Mouse (Mus musculus): ENCODE measurements around the gene Mki67.
"Not testable (repeated sequence)": the region's sequence is repeated elsewhere in the genome, so short reads cannot be mapped to it uniquely, and the experiment has no call there.

Gene Mki67

GRCm38 (mm10) chr7:135716968-135717557 is 902 bp upstream of the Mki67 start:
- no peak for DNase-seq (ENCODE audit: low spot score in 2 of 2)

DNA sequence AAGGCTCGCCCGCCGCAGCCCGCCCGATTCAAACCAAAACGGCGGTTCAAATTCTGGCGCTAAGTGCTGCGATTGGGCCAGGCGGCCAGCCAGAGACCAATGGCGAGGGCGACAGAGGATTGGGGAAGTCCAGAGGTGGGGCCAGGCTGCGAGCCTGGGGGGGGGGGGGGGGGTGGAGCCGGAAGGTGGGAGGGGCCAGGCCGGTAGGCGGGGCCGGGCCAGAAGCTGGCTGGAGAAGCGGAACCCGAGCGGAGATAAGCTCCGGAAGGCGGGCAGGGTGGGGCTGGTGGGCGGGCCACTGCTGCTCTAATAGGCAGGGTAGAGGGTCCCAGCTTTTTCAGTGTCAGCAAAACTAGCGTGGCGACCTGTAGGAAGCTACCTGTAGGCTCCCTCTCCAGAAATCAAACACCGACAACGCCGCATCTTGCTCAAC is 300 bp upstream of the Mki67 start:
- peak; percentile 67 to 76 for DNase-seq (ENCODE audit: low spot score in 2 of 2)

DNA sequence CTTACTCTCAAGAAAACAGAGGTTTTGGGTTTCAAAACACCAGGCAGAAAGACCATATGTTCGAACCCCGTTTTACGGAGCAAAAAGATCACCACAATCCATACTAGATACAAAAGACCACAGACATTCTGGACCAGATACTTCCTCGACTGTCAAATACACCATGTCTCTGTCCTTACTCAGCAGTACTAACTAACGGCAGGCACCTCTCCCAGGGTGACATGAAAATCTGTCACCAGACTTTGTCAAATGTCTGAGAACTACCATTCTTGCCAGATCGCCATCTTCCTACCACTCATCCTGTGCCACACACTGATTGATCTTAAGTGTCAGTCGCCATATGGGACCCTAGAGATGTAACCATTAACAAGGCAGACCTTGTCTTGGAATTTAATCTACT is 995 bp downstream of the Mki67 start:
- DNase-seq (ENCODE audit: low spot score in 2 of 2), result no peak

GRCm38 (mm10) chr7:135713326-135713725 is 2.8 kb downstream of the Mki67 start:
- DNase-seq (ENCODE audit: low spot score in 2 of 2), result no peak

- DNase-seq (ENCODE audit: low spot score in 2 of 2), result no peak
These were observed 3.6 kb downstream of the Mki67 start for GRCm38 (mm10) chr7:135712534-135712933.

- no peak for DNase-seq (ENCODE audit: low spot score in 2 of 2)
These were observed 5.5 kb downstream of the Mki67 start for GRCm38 (mm10) chr7:135710702-135711101.

- no peak for DNase-seq (ENCODE audit: low spot score in 2 of 2)
These were observed 10.4 kb downstream of the Mki67 start for GRCm38 (mm10) chr7:135705753-135706152.

DNA sequence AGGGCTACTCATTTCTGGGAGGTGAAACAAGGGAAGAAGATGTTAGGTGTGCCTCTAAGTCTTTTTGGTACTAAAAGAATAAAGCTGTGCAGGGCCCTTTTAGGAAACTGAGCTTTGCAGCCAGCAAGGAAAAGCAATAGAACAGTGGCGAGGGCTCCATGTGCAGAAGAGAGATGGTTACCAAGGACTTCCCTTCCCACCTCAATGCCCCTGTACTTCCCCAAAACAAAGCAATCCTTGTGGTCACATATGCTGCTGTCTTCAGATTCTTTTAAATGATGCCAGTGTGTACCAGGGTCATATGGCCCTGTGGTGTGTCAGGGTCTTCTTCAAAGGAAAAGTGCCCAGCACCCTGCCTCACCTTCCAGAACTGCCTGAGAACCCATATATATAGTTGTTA is 11.1 kb downstream of the Mki67 start:
- no peak for DNase-seq (ENCODE audit: low spot score in 2 of 2)

DNA sequence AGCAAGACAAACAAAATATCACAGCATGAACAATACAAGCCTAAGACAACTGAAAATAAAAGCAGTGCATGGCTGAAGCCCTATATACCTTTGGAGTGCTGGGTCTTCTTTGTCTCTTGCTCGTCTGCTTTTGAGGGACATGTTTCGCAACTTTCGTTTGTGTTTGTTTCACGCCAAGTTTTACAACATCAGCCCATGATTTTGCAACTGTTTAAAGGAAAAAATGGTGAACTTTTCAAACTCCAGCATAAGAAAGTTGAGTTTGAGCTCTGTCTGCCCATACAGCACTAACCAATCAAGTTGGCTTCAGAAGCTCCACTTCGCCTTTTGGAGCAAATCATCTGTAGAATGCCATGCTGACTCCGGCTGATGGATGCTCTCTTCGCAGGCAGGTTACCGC is 11.9 kb downstream of the Mki67 start:
- DNase-seq (ENCODE audit: low spot score in 2 of 2), result no peak

DNA sequence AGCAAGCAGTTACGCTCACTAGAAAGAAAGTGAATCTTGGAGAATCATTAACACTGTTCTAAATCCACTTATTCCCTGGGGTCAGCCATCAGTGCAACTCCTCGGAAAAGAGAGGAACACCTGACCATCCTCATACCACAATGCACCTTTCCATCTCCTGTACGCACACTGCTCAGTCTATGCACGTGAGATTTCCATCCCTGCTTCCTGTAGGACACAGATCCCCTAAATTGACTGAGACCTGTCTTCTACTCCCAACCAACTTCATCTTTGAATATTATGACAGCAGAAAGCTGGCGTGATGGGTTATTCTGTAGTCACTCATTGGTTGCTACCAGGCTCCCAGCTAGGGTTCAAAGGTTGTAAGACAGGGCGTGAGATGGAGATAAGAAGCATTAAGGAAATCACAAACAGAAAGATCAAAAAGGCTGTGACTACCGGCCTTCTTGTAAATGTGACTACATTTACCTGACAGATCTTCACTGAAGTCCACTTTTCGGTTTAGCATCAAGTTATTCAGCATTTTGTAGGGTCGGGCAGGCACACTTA is 12.5 kb downstream of the Mki67 start:
- no peak for DNase-seq (ENCODE audit: low spot score in 2 of 2)

- DNase-seq (ENCODE audit: low spot score in 2 of 2), result peak in 1 of 2 experiments; percentile 11
These were observed 16.8 kb downstream of the Mki67 start for GRCm38 (mm10) chr7:135699351-135699750.

- DNase-seq (ENCODE audit: low spot score in 2 of 2), result no peak
These were observed 17.8 kb downstream of the Mki67 start for GRCm38 (mm10) chr7:135698362-135698761.

DNA sequence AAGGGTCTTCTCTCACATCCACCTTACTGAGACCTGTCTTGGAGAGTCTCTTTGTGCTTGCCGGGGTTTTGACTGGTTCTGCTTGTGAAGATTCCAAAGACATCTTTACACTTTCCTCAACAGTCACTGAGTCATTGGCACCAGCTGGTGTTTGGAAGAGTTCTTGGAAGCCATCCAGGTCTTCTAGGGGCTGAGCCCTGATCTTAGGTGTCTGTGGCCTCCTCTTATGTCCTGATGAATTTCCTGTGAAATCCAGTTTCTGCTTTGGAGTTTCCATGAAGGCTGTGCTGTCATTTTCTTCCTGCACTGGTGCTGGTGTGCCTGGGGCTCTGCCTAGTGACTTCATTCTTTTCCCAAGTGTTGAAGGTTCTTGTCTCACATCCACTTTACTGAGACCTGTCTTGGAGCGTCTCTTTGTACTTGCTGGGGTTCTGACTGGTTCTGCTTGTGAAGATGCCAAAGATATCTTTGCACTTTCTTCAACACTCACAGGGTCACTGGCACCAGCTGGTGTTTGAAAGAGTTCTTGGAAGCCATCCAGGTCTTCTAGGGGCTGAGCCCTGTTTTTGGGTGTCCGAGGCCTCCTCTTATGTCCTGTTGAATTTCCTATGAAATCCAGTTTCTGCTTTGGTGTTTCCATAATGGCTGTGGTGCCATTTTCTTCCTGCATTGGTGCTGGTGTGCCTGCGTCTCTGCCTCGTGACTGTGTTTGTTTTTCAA is 19.0 kb downstream of the Mki67 start:
- DNase-seq (ENCODE audit: low spot score in 2 of 2), result not testable (repeated sequence)

DNA sequence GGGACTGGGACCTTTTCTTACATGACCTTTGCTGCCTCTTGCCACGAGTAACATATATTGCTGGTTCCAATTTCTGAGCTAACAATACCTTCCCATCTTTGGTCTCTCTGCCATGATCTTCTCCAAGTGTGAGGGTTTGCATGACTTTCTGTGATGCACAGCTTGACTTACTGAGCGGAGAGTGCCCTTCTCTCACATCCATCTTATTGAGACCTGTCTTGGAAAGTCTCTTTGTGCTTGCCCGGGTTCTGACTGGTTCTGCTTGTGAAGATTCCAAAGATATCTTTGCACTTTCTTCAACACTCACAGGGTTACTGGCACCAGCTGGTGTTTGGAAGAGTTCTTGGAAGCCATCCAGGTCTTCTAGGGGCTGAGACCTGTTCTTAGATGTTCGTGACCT is 20.0 kb downstream of the Mki67 start:
- DNase-seq (ENCODE audit: low spot score in 2 of 2), result no peak

DNA sequence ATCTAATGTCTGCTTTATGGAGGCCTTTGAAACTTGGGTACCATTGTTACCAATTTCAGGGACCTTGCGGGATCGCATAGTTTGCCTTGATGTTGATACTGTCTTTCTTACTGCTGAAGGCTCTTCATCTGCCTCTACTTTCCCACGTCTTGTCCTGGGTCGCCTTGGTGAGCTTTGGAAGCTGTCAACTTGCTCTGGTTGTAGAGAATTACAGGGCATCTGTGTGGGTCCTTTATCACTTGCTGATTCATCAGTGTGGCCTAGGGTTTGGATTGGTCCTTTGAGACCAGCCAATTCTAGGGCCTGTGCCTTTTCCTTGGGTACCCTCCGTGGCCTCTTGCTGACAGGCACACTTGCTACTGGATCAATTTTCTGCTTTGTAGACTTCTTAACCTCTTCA is 21.4 kb downstream of the Mki67 start:
- DNase-seq (ENCODE audit: low spot score in 2 of 2), result no peak

DNA sequence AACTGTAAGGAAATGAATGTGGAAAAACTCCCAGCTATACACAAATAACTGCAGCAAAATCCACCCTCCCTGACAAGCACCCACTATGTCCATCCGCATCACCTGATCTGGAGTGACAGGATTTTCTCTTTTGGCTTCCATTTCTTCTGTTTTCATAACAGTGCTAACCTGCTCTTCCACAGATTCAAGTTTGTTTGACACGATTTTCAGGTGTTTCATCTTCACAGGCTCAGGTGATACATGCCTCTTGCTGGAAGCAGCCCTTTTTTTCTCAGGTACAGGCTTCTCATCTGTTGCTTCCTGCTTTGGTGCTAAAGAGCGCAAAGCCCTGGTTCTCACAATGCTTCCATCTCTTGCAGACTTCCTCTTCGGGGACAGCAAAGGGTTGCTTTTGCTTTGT is 22.0 kb downstream of the Mki67 start:
- DNase-seq (ENCODE audit: low spot score in 2 of 2), result no peak

DNA sequence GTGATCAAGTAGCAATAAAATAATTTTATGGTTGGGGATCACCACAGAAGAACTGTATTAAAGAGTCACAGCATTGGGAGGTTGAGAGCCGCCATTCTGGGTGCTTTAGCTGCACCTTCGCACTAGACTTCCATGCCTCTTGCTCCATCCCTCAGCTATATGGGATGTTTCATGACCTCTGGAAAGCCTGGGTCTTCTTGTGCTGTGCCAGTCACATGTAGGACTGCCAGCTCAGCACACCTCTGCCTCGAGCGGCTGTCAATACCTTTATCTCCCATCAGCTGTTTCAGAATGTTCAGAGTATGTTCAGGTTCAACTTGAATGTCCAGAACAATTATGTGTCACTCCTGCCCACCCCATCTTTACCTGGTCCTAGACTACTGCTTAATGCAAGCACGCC is 24.2 kb downstream of the Mki67 start:
- DNase-seq (ENCODE audit: low spot score in 2 of 2), result no peak

DNA sequence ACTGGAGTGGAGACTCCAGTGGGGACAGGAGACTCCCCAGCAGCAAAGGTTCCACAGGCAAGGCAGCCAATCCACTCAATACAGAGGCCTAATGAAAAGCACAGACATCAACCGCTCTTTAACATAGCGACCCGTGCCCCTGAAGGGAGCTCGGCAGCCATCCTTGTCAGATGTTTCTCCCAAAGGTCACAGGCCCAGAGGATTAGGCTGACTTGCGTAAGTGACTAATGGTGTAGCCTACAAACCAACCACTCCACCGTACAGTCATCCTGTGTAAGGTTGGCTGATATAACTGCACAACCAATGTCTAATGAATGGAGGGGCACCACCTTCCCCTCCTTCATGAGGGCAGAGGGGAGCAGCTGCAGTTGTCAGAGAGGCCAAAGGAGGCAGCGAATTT is 26.8 kb downstream of the Mki67 start:
- DNase-seq (ENCODE audit: low spot score in 2 of 2), result no peak

- no peak for DNase-seq (ENCODE audit: low spot score in 2 of 2)
These were observed 31.2 kb downstream of the Mki67 start for GRCm38 (mm10) chr7:135684938-135685337.

GRCm38 (mm10) chr7:135684098-135684497 is 32.1 kb downstream of the Mki67 start:
- DNase-seq (ENCODE audit: low spot score in 2 of 2), result not testable (repeated sequence)

GRCm38 (mm10) chr7:135680334-135680733 is 35.8 kb downstream of the Mki67 start:
- DNase-seq (ENCODE audit: low spot score in 2 of 2), result peak in 1 of 2 experiments; percentile 14

DNA sequence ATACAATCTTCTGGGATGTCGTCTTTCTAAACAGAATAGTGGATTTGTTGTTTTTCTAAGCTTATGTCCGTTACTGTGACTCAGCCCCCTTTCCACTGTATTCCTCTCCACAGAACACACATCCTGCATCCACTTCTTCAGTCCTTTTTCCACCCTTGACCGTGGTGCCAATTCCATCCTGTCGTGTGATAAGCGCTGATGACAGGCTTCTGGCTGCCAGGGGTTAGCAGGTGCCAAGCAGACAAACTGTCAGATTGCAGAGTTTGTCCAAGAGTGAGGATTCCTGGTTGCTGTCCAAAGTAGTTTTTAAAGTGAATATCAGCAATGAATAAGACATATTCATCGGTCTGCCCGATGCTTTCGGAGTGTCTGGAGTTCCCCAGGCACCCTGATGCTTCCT is 39.4 kb downstream of the Mki67 start:
- no peak for DNase-seq (ENCODE audit: low spot score in 2 of 2)

DNA sequence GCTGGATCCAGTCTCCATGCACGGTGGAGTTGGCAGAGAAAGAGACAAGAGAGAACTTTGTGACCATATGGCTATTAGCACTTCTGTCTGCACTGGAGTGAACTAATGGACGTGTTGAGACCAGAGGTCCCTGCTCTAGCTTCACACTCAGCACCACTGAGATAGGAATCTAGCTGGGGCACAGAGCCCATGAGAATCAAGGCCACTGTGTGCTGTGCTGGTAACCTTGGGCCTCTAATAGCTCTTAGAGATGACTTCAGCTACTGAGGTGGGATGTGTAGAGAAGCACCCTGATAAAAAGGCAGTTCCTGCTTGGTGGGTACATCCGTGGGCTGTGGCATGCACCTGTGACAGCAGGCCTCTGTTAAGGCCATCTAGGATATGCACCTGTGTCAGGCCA is 42.6 kb downstream of the Mki67 start:
- no peak for DNase-seq (ENCODE audit: low spot score in 2 of 2)
